Mouse (Mus musculus): ENCODE measurements around the gene Spert. TPM values are rescaled to one million over a fixed set of nuclear protein-coding genes. Genes with fewer than 3 reads are reported as not detected.

Gene Spert
- polyA plus RNA-seq, 1 experiment: not detected

- Histone ChIP-seq H3K4me3 (ENCODE audit: insufficient read depth, low read length) (no peak overlapping the region), H3K27ac (ENCODE audit: insufficient read depth, low read length) (no peak overlapping the region), H3K4me1 (ENCODE audit: control insufficient read depth, insufficient read depth, low read length) (no peaks in the 10 kb centered on the region)
- no peak for TF ChIP-seq POLR2A (IDR thresholded peaks at IDR 0.05; ENCODE audit: extremely low read depth, insufficient read depth, low read length)
Measured at GRCm38 (mm10) chr14:75539205-75539604, 53.7 kb downstream of the Spert start.

Other genes with a start within 250 kb of the Spert start
- gene Siah3, start 137.1 kb downstream of the Spert start, polyA plus RNA-seq (2012; rRNA removed): 3.5 and 4.1 TPM in 2 replicates
- gene Erich6b, start 49.1 kb upstream of the Spert start, polyA plus RNA-seq (2012; rRNA removed): not detected in 2 replicates
- gene Cog3, start 161.4 kb upstream of the Spert start, polyA plus RNA-seq (2012; rRNA removed): 24.3 and 24.4 TPM in 2 replicates
- gene Slc25a30, start 193.9 kb upstream of the Spert start, polyA plus RNA-seq (2012; rRNA removed): 7.2 and 9.3 TPM in 2 replicates

All from cortical plate, adult 2 months (tissue).